Mouse (Mus musculus): ENCODE results near the gene Myh10.

Myh10 gene

DNA sequence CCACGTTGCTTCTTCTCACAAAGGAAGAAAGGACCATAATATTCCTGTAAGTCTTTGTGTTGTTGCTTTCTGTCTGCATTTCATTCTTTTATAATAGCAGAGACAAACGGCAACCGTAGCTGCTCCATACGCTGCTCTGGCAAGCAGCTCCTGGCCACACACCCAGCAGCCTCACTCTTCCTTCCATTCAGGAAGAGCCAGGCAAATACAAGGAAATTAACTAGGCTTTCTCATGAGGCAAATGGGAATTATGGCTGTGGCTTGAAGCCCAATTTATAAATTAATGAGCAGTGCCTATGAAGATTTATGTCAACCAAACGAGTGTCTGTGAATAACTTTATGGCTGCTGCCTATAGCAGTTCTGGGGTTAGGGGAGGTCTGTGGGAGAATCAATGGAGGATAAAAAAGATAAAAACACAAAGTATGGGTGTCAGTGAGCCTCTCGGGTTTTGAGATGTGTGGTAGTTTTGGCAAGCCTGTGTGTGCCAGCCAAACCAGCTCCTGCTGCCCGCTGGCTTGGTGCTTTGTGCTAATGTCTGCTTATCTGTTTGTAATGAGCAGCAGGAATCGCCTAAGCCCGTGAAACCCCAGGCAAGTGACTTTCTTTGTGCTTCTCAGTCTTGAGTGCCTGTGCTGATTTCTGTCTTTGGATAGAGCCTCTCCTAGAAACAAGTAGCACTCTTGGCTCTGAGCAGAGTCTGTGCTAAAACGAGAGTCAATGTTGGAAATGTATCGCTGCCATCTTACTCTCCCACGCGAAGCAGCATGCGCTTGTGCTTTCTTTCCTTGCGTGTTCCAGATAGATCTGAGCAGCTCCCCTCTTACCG is 54.2 kb downstream of the Myh10 start:
- no peak for DNase-seq (ENCODE audit: low spot score)

DNA sequence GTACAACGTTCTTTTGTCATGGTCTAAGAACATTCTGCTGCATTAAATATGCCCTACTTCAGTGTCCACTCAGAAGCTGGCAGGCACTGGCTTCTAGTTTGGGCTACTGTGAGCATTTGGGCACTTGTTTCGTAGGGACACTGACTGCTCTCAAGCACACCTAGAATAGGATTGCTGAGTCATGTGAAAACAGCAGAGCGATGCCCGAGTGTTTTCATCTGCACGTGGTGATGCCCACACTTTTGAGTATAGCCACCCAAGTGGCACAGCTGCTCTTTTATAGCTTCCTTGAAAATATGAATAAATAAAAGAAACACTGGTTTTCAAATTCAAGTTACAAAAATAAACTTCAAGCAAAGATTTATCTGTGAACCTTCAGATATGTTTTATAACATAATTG is 56.8 kb downstream of the Myh10 start:
- DNase-seq (ENCODE audit: low spot score): no peak

DNA sequence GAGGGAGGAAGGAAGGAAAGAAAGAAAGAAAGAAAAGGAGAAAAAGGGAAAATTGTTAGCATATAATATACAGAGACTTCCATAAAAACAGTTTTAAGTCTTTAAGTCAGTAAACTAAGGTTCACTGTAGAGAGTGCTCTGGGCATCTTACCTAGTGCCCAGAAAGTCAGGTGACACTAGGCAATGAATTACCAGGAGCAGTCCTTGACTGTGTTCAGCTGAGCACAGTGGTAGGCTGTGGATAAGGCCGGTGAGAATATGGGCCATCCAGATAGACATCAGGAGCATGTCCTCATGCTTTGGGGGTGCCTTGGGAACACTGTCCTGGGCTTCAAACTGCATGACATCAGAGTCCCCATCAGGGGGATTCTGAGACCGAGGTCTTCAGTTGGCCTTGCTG is 58.8 kb downstream of the Myh10 start:
- DNase-seq (ENCODE audit: low spot score): no peak

DNA sequence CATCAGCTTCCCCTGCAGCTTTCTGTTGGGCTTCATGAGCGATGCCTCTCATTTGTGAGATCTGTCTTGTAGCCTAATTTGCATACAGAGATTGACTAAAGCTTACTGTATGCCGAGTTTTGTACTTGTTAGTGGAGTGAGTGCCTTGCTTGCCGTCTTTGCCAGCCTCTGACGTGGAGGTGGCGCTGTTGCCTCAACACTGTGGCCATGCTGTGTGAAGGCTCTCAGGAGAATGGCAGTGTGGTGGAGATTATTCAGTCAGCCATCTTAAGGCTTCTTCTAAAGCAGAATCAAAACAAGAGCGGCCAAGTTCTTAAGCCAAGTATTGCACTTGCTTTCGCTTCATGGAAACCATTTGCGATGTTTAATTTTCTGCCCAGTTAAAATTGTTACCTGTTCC is 59.6 kb downstream of the Myh10 start:
- DNase-seq (ENCODE audit: low spot score): no peak

DNA sequence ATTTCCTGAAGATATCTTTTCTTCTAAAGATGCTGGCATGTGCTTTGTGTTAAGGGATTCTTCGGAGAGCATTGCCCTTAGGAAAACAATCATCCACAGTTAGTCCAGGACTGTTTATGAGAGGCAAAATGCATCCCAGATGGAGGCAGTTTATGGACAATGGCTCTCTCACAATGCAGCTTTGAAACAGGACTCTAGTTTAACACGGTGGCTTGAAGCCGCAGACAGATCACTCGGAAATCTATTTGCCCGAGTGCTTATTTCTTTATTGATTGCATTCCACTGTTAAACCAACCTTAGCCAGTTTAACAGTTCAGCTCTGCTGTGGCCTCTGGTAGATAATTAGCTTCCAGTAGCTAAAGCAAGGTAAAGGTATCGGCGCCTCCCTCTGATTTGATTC is 62.9 kb downstream of the Myh10 start:
- no peak for DNase-seq (ENCODE audit: low spot score)

DNA sequence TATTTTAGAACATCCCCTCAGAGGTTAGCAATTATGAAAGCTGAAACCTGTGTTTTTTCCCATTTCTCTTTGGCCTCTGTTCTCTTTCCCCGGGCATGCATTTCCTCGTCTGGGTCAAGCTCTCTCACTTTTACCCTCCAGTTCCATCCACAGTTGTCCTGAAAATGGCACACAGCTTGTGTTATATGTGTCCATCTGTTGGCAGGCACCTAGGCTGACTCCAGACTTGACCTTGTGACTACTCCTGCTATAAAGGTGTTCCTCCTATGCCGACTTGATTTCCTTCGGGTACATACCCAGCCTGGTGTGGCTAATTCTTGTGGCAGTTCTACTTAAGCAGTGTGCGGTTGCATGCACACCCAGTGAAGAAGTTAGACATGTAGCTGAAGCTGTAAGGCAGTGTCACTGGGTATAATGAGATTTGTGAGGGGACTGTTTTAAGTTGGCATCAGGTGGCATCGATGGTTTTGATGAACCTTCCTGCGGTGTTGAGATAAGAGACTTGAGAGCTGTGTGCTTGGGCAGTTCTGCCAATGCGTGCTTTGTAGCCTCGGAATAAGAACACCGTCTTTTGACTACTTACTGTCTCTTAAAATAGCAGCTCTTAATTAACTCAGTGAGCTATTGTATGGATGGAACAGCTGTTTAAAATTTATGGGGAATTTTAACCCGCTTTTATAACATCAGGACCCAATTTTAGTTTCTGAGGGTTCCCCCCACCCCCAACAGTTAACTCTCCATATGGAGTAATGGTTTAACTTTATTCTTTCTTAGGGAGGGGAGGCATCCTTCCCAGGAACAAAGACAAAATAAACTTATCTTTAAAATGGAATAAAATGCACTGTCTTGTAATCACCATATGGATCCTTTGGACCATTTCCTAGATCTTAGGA is 65.3 kb downstream of the Myh10 start:
- DNase-seq (ENCODE audit: low spot score): no peak

DNA sequence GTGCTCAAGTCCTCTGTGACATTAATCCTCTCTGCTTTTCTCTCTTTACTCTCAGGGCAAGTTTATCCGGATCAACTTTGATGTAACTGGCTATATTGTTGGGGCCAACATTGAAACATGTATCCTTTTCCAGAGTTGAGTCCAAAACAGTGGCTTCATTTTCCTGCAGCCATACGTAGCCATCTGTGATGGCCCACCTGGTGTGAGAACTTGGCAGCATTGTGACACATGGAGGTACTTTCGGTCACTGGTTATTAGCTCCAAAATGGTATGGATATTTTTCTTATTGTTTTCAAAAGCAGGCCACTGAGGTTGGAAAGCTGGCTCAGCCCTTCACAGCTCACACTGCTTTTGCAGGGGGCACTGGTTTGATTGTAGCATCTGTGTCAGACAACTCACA is 68.3 kb downstream of the Myh10 start:
- no peak for DNase-seq (ENCODE audit: low spot score)

DNA sequence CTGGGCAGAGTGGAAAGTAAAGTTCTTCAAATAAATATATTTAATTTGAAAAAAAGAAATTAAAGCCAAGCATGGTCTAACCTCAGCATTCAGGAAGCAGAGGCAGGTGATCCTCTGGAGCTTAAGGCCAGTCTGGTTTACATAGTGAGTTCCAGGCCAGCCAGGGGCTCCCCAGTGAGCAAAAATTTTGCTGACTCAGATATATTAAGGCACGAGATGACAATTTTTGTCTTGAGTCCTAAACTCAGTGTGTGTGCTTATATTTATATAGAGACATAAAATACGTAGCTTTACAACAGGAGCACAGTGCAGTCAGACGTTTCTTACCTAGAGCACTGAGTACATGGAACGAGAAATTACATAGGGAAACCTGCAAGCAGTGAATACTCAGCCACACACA is 69.8 kb downstream of the Myh10 start:
- DNase-seq (ENCODE audit: low spot score): no peak

DNA sequence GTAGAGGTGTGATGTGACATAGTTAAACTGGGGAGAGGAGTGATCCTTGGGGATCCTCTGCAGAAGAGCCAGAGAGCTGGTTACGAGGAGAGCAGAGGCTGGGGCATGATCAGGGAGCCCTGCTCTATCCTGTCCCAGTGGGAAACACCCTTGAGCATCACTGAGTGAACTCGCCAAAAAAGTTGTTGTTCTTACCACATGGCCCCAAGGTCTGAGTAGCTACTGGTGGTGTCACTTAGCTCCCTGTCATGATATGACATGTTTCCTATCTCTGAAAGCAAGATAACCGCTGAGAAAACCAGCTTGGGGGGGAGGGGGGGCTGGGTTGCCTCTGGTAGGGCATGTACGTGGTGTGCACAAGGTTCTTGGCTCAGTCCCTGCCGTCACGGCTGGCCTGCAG is 70.3 kb downstream of the Myh10 start:
- no peak for DNase-seq (ENCODE audit: low spot score)

DNA sequence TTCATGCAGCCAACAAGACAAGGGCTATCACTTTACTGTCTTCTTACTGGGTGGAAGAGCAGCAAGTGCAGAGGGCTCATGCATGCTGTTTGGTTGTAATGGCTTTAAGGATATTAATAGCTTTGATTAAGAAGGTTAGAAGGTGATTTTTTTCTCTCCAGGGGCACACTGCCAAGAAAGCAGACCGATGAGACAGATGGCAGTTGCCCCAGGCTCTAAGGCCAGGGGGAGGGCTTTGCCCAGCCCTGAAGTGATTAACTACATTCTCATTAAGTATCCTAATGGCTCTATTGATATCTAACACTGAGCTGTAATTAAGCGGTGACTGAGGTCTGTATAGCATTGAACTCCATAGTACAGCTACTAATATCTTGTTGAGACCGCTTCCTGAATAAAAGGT is 73.3 kb downstream of the Myh10 start:
- DNase-seq (ENCODE audit: low spot score): no peak

DNA sequence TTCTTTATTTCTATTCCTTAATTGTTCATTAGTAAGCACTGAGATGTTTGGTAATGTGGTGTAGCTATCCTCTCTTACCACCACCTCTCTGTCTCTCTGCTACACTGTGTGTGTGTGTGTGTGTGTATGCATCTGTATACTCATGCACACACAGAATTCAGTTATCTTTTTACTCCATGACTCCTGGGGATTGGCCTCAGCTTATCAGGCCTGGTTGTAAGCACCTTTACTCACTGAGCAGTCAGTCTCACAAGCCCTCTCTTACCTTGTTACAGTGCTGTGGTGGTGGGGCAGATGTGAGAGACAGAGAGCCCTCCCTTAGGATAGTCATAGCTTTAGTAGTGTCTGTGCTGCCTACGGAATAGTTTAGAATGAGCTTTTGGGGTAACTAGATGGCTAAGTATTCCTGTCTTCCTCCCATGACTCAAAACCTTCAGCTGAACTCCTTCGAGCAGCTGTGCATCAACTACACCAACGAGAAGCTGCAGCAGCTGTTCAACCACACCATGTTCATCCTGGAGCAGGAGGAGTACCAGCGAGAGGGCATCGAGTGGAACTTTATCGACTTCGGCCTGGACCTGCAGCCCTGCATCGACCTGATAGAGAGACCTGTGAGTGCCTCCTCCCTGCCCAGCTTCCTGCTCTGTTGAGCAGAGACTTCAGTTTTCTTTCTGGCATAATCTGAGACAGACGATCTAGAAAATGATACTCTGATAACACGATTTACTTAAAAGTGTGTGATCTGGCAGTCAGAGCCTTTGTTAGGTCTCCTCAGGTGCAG is 76.6 kb downstream of the Myh10 start:
- no peak for DNase-seq (ENCODE audit: low spot score)

DNA sequence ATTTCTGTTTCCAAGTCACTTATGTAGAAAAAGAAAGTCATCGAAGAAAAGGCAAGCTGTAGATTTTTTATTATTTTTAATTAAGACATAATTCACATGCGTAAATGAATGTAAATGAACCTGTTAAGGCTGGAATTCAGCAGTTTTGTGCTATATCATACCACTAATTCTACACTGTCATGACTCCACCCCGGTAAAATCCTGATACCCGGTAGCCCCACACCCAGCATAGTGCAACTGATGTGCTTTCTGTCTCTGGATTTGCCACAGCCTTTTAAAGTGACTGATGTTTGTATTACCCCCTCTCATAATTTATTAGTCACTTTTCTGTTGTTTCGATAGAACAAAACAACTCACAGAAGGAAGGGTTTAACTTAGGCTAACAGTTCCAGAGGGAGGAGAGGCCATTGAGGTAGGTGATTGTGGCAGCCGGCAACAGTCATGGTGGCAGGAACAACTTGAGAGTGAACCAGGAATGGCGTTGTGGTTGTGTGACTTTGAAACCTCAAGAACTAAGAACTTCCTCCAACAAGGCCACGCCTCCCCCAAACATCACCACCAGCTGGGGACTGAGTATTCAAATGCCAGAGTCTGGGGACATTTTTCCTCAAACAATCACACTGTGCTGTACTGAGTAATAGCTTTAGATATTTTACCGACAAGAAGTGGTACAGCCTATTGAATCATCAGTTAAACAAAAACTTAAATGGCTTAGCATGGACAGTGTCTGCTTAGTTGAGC is 78.6 kb downstream of the Myh10 start:
- no peak for DNase-seq (ENCODE audit: low spot score)

DNA sequence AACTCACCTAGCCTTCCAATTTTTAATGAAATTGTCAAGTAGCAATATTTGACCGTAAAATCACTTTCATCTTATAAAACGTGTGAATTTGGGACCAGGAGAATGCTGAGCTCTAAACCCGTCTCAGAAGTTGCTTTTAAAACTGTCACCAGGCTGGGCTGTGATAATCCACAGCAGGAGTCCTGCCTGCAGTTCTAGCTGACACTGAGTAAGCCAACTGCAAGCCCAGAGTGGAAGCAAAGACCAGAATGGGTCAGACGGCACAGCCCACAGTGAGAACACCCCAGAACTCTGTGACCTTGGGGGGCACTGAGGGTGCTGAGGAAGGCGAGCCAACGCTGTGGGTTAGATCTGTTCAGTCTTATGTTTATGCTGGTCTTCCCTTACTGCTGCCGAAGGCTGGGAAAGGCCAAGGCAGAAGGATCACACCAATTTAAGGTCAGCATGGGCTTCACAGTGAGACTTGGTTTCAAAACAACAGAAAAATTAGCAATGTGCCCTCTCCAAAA is 84.8 kb downstream of the Myh10 start:
- DNase-seq (ENCODE audit: low spot score): no peak

DNA sequence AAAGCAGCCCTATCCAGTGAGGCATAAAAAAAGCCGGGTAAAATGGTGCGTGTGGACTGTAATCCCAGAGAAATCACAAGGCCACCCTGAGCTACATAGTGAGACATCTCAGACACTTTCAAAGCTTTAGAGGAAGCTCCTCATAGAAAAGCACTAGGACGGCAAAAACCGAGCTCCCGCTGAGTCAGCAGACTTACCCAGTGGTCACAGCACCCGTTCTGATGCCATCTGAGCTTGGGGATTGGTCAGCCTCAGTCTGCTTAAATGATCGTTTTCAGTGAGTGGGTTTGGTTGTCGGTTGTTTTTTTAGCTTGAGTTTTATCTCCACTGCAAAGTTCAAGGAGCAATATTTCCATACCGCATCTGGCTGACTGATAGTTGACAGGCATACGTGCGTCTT is 86.6 kb downstream of the Myh10 start:
- DNase-seq (ENCODE audit: low spot score): no peak

DNA sequence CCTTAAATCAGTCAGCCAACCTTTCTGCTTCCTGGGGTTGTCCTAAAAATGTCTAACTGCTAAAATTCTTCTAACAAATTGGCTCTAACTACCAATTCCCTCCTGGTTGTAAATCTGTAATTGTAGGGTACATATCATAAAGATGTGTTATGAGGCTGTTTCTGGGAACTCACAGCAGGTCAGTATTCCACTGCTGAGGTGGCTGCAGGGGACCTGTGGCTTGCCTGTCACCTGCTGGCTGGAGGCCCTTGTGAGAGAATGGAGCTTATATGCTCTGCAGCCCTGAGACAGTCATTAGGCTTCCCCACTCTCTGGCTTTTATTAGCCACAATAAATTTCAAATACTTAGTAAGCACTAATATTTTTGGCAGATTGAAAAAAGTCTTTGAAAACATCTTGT is 87.5 kb downstream of the Myh10 start:
- DNase-seq (ENCODE audit: low spot score): no peak

DNA sequence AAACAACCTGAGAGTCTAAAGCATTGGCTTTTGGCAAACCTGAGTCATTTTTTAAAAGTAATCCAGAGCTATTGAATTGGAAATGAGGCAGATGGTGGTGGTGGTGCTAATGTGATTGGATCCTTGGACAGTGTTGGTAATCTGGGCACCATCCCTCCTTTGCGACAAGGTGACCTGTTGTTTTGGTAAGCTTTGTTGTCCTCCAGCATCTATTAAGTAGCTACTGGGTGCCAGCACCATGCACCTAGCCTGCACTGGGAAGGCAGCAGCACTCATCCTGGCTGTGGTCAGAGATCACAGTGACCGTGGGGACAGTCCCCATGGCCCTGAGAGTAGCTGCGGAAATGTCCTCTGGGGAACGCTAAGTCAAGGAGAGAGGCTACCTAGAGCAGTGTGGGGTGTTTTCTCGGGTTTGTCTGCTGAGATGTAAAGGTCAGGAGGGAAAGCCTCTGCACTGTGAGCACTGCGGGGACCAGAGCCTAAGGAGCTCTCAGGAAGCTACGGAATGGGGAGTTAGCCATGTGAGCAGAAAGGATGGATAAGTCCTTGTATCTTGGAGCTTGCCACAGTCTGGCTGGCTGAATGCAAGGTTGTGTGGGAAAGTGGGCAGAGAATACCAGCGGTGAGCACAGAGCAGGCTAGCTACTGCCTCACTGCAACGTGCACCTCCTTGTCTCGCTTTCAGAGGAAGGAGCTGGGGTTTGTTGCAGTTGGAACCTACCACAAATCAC is 88.5 kb downstream of the Myh10 start:
- no peak for DNase-seq (ENCODE audit: low spot score)

DNA sequence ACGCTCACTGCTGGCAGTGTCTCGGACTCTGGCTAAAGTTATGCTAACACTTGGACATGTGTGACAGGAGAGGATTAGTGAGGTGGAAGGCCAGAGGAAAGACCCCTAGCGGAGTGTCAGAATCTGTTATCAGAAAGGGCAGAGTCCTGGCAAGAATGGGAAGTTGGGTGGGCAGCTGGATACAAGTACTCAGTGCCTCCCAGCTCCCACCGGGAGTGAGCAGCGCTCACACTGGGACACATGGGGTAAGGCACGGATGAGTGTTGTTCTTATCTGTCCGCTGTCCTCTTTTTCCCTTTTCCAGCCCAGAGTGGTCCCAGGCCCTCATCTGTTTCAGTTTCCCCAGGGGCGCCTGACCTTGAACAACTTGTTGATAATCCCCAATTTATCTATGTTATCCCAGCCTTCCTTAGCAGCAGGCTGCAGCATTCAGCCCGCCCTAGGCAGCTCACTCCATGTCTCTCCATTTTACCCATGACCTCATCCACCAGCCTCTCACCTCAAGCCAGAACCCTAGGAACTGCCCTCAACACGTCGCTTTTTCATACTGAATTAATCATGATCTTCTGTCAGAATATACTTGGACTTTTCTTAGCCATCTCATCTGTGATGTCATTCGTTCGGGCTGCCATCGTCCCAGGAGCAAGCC is 89.2 kb downstream of the Myh10 start:
- DNase-seq (ENCODE audit: low spot score): no peak

DNA sequence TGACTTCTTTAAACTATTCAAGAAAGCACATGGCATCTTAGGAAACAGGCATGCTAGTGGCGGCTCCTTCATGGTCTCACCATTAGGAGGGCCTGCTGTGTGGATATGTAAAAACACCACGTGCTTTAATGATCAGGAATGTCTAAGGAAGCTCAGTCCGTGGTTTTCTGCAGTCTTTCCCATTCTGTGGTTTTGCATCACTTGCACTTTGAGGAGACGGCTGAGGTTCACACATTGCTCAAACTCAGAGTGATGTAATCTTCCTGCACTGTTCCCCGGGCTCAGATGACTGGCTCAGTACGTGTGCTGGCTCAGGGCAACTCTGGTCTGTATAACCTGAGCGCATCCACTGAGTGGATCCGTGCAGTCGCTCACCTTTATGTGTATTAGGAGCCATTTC is 91.0 kb downstream of the Myh10 start:
- no peak for DNase-seq (ENCODE audit: low spot score)

DNA sequence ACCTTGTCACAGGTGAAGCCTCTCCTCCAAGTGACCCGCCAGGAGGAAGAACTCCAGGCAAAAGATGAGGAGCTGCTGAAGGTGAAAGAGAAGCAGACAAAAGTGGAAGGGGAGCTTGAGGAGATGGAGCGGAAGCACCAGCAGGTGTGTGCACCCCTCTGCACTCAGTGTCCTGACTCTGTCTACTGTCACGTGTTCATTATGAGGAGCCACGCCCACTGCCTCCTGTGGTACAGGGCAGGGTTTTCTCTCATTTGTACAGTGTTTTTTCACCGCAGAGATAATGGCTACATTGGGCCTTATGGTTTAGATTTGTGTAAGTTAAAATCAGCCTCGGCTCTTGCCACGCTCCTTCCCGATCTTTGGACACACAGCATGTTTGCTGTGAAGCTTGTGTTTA is 94.5 kb downstream of the Myh10 start:
- no peak for DNase-seq (ENCODE audit: low spot score)

DNA sequence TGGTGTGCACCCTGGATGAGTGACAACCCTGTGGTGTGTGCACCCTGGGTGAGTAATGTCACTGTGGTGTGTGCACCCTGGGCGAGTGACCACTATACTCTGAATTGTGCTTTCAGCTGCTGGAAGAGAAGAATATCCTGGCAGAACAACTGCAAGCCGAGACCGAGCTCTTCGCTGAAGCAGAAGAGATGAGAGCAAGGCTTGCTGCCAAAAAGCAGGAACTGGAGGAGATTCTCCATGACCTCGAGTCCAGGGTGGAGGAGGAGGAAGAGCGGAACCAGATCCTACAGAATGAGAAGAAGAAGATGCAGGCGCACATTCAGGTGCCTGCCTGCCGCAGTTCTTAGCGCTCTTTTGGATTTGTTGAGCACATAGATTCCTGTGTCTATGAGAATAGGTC is 95.9 kb downstream of the Myh10 start:
- no peak for DNase-seq (ENCODE audit: low spot score)

DNA sequence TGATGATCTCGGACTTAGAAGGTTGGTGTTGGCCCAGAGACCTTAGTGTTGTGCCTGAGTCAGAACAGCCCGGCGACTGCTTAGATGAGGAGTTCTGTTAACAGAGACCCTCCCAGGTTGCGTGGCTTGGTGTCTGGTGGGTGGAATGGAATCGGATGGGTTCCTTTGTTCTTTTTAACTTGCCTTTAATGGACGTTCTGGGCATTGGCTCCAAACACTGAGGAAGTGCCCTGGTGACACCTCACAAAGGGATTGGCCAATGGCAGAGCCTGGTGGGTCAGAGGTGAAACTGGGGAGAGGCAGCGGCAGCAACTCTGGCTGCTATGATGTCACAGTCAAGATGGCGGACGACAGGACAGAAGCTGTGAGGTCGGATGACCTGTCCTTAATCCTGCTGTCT is 99.4 kb downstream of the Myh10 start:
- no peak for DNase-seq (ENCODE audit: low spot score)
